8 mouse cellular contexts compared by ENCODE assay signal in the genomic region with DNA sequence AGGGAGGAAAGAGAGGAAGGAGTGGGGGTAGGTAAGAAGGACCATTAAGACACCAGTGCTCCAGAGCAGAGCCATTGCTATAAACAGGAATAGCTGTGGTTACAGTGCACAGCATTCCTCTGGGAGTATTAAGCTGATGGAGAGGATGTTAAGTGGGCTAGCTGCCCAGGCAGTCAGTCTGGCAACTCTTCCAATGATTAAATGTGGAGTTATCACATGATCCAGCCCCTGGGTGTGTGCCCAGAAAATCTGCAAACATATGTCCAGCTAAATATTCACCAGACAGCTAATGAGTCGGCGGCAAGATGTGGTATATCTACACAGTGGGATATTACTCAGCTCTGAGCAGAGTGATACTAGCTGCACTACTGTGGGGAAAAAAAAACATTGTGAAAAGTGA.
DNase-seq lines count a peak whose midpoint lies in the region; ATAC-seq and TF ChIP-seq lines count a peak whose summit lies in the region.

No protein-coding gene starts in this region.

- H3K4me3 ChIP-seq in liver, postnatal 0 days (ENCODE audit: low read depth, low read length): no peak overlapping the region
- no peak overlapping the region for H3K4me3 ChIP-seq in liver, embryonic 12.5 days
- no peak overlapping the region for H3K4me3 ChIP-seq in heart, embryonic 15.5 days
- no peak overlapping the region for H3K4me3 ChIP-seq in lung, embryonic 15.5 days
- H3K4me3 ChIP-seq in stomach, embryonic 16.5 days (replicated peaks; ENCODE audit: low read length): no peak overlapping the region

- peak; percentile 35 for DNase-seq in liver, postnatal 0 days
- DNase-seq in cerebellum, postnatal 36 days: peak; percentile 68 to 77
- DNase-seq in kidney, postnatal 4 days: peak; percentile 85 to 90
- DNase-seq in thymus, adult 18-20 months: no peak

- no peaks in the 10 kb centered on the region for H3K36me3 ChIP-seq in liver, postnatal 0 days (replicated peaks; ENCODE audit: insufficient read depth, low read length)
- no peaks in the 10 kb centered on the region for H3K36me3 ChIP-seq in liver, embryonic 12.5 days
- no peaks in the 10 kb centered on the region for H3K36me3 ChIP-seq in heart, embryonic 15.5 days
- H3K36me3 ChIP-seq in lung, embryonic 15.5 days: no peaks in the 10 kb centered on the region
- no peaks in the 10 kb centered on the region for H3K36me3 ChIP-seq in stomach, embryonic 16.5 days (ENCODE audit: control insufficient read depth, insufficient read depth, low read length)

- no peaks in the 10 kb centered on the region for H3K4me1 ChIP-seq in liver, postnatal 0 days (ENCODE audit: insufficient read depth)
- H3K4me1 ChIP-seq in liver, embryonic 12.5 days: peaks cover 7% of the 10 kb centered on the region
- peaks cover 11% of the 10 kb centered on the region for H3K4me1 ChIP-seq in heart, embryonic 15.5 days (replicated peaks)
- H3K4me1 ChIP-seq in lung, embryonic 15.5 days: peaks cover 7% of the 10 kb centered on the region; the same call in 1 of the 2 replicates
- peaks cover 4% of the 10 kb centered on the region; the same call in 1 of the 2 replicates for H3K4me1 ChIP-seq in stomach, embryonic 16.5 days (ENCODE audit: control insufficient read depth, insufficient read depth, low read length)

- no peak for TF ChIP-seq CTCF in liver, postnatal 0 days (IDR thresholded peaks at IDR 0.05; ENCODE audit: low read depth)

- H3K27ac ChIP-seq in liver, postnatal 0 days (ENCODE audit: low read depth): no peak overlapping the region
- no peak overlapping the region for H3K27ac ChIP-seq in liver, embryonic 12.5 days
- peak overlapping the region; percentile 46 for H3K27ac ChIP-seq in heart, embryonic 15.5 days
- 0 out of 2 replicates have a peak overlapping the region, but pooled peaks have one; percentile 33 for H3K27ac ChIP-seq in lung, embryonic 15.5 days
- peak overlapping the region; percentile 66; the same call in 1 of the 2 replicates for H3K27ac ChIP-seq in stomach, embryonic 16.5 days (ENCODE audit: low read length)

- H3K9ac ChIP-seq in liver, postnatal 0 days (replicated peaks): no peak overlapping the region
- H3K9ac ChIP-seq in liver, embryonic 12.5 days: no peak overlapping the region
- no peak overlapping the region for H3K9ac ChIP-seq in heart, embryonic 15.5 days
- H3K9ac ChIP-seq in lung, embryonic 15.5 days: no peak overlapping the region
- H3K9ac ChIP-seq in stomach, embryonic 16.5 days (ENCODE audit: low read length): no peak overlapping the region

- ATAC-seq in liver, postnatal 0 days: 0 out of 2 replicates have a peak, but pooled peaks have one; percentile 17
- no peak for ATAC-seq in liver, embryonic 12.5 days
- ATAC-seq in heart, embryonic 15.5 days (replicated peaks; ENCODE audit: insufficient number of reproducible peaks, insufficient read depth, low FRiP score, low read depth): peak; percentile 84
- ATAC-seq in lung, embryonic 15.5 days (ENCODE audit: borderline replicate concordance, extremely low read depth, low FRiP score, low TSS enrichment): peak; percentile 86; the same call in 1 of the 2 replicates
- peak; percentile 87 for ATAC-seq in stomach, embryonic 16.5 days (ENCODE audit: insufficient read depth, low FRiP score)

- 59% methylated on average over 2 of the region's 2 CpGs for WGBS in liver, postnatal 0 days (ENCODE audit: insufficient replicate concordance)
- 68% methylated on average over 2 of the region's 2 CpGs for WGBS in liver, embryonic 12.5 days (ENCODE audit: insufficient replicate concordance)
- 9% methylated on average over 2 of the region's 2 CpGs for WGBS in heart, embryonic 15.5 days
- WGBS in lung, embryonic 15.5 days: 21% methylated on average over 2 of the region's 2 CpGs
- 26% methylated on average over 2 of the region's 2 CpGs for WGBS in stomach, embryonic 16.5 days

- no peaks in the 10 kb centered on the region for H3K27me3 ChIP-seq in liver, postnatal 0 days (ENCODE audit: insufficient read depth, low read length)
- H3K27me3 ChIP-seq in liver, embryonic 12.5 days (replicated peaks): no peaks in the 10 kb centered on the region
- H3K27me3 ChIP-seq in heart, embryonic 15.5 days: no peaks in the 10 kb centered on the region
- no peaks in the 10 kb centered on the region for H3K27me3 ChIP-seq in lung, embryonic 15.5 days
- H3K27me3 ChIP-seq in stomach, embryonic 16.5 days (ENCODE audit: control insufficient read depth, insufficient read depth, low read length): no peaks in the 10 kb centered on the region

- no peaks in the 10 kb centered on the region for H3K9me3 ChIP-seq in liver, postnatal 0 days (ENCODE audit: low read length)
- H3K9me3 ChIP-seq in liver, embryonic 12.5 days (replicated peaks): no peaks in the 10 kb centered on the region
- no peaks in the 10 kb centered on the region for H3K9me3 ChIP-seq in heart, embryonic 15.5 days (replicated peaks)
- no peaks in the 10 kb centered on the region for H3K9me3 ChIP-seq in lung, embryonic 15.5 days
- 0 out of 2 replicates have a peak, but pooled peaks cover 3% of the 10 kb centered on the region for H3K9me3 ChIP-seq in stomach, embryonic 16.5 days (replicated peaks; ENCODE audit: control insufficient read depth, low read length)

- H3K4me2 ChIP-seq in liver, postnatal 0 days (ENCODE audit: low read depth, low read length): no peak overlapping the region
- no peak overlapping the region for H3K4me2 ChIP-seq in liver, embryonic 12.5 days
- H3K4me2 ChIP-seq in heart, embryonic 15.5 days: no peak overlapping the region
- H3K4me2 ChIP-seq in lung, embryonic 15.5 days: no peak overlapping the region
- no peak overlapping the region for H3K4me2 ChIP-seq in stomach, embryonic 16.5 days (ENCODE audit: low read depth, low read length)

- no peak for TF ChIP-seq EP300 in liver, postnatal 0 days (IDR thresholded peaks at IDR 0.05; ENCODE audit: low read depth)

Comparison
In these comparisons a context has a peak if more than half of its experiments do, and no peak if none do; other contexts are left out.
1. DNase-seq: peak in liver, postnatal 0 days (single experiment), cerebellum, postnatal 36 days (2 of 2) and kidney, postnatal 4 days (2 of 2); none in thymus, adult 18-20 months (0 of 2).
2. H3K27ac ChIP-seq: peak in heart, embryonic 15.5 days (single experiment), lung, embryonic 15.5 days (single experiment) and stomach, embryonic 16.5 days (single experiment); none in liver, postnatal 0 days (single experiment) and liver, embryonic 12.5 days (single experiment).